Mouse (Mus musculus) neural tube, embryonic 15.5 days (tissue): Measurements from ENCODE around the gene Ank2. TPM values are rescaled to one million over a fixed set of nuclear protein-coding genes. Genes with fewer than 3 reads are reported as not detected.
"Not testable (repeated sequence)": the region's sequence is repeated elsewhere in the genome, so short reads cannot be mapped to it uniquely, and the experiment has no call there.

Experiments used
- ATAC-seq: fragments of 200-750 bp; cut with Nextera tagmentation; 2 replicates; pipeline ENCODE4 v1.8.0; 2017; ENCODE audit warnings: mild to moderate bottlenecking, moderate TSS enrichment, moderate library complexity; ENCODE audit not compliant: low FRiP score
- H3K27ac ChIP-seq: fragments of 300-500 bp; sonication (generic); replicated peaks from 2 replicates; pipeline ENCODE4 v1.5.1; 2015; ENCODE audit warnings: mild to moderate bottlenecking, inconsistent platforms
- H3K27me3 ChIP-seq: fragments of 300-500 bp; sonication (generic); replicated peaks from 2 replicates; pipeline ENCODE4 v1.6.1; 2015; ENCODE audit warnings: inconsistent platforms
- H3K36me3 ChIP-seq: fragments of 300-500 bp; sonication (generic); 2 replicates; pipeline ENCODE4 v1.6.1; 2015; ENCODE audit warnings: inconsistent platforms
- H3K4me1 ChIP-seq: fragments of 300-500 bp; sonication (generic); 2 replicates; pipeline ENCODE4 v1.6.1; 2015; ENCODE audit warnings: inconsistent platforms
- H3K4me2 ChIP-seq: fragments of 300-500 bp; sonication (generic); 2 replicates; pipeline ENCODE4 v1.6.1; 2015; ENCODE audit warnings: inconsistent platforms, mild to moderate bottlenecking, moderate library complexity
- H3K4me3 ChIP-seq: fragments of 300-500 bp; sonication (generic); replicated peaks from 2 replicates; pipeline ENCODE4 v1.5.1; 2015; ENCODE audit warnings: mild to moderate bottlenecking, inconsistent platforms
- H3K9ac ChIP-seq: fragments of 300-500 bp; sonication (generic); replicated peaks from 2 replicates; pipeline ENCODE4 v1.6.1; 2015; ENCODE audit warnings: mild to moderate bottlenecking, inconsistent platforms
- H3K9me3 ChIP-seq: fragments of 300-500 bp; sonication (generic); replicated peaks from 2 replicates; pipeline ENCODE4 v1.6.1; 2016; ENCODE audit warnings: inconsistent platforms
- WGBS: fragments of 180-500 bp; shearing (Covaris S2); methylation state at CpG from one replicate; pipeline ENCODE4 v1.1.7; 2015; ENCODE audit warnings: mixed read lengths; 5-methylcytosine and 5-hydroxymethylcytosine counted together
- polyA plus RNA-seq: library from polyadenylated mRNA; unstranded; fragments of >200 nt; fragmentation: Nextera tagmentation; extraction: Ambion mirVana; gene quantifications from 2 replicates; pipeline ENCODE4 v1.2.1, GENCODE M21; 2015

Gene Ank2
- polyA plus RNA-seq, 1 experiment from 2014 or later, result 166 TPM

- Histone ChIP-seq H3K4me2 (no peak overlapping the region), H3K4me1 (no peaks in the 10 kb centered on the region), H3K27ac (no peak overlapping the region), H3K27me3 (no peaks in the 10 kb centered on the region), H3K9ac (no peak overlapping the region), H3K4me3 (no peak overlapping the region), H3K9me3 (no peaks in the 10 kb centered on the region), H3K36me3 (no peaks in the 10 kb centered on the region)
- ATAC-seq, result no peak
- 82% methylated on average over 6 of the region's 6 CpGs for WGBS
These were observed 164.3 kb downstream of the Ank2 start for GRCm38 (mm10) chr3:127334876-127335275.

DNA sequence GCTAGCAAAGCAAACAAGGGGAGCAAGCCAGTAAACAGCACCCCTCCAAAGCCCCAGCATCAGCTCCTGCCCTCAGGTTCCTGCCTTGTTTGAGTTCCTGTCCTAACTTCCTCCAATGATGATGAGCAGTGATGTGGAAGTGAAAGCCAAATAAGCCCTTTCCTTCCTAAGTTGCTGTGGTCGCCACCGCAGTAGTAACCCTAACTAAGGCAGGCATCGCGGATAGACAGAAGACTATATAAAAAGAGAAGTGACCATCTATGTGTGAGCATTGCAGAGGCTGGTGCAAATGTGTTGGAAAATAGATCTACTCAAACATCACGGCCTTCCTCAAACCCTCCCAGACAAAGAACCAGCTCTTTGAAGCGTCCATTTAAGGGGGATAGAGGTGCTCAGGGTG lies 167.6 kb downstream of the Ank2 start:
- H3K36me3 ChIP-seq, result no peaks in the 10 kb centered on the region
- H3K4me1 ChIP-seq, result no peaks in the 10 kb centered on the region
- WGBS, result 95% methylated on average over 6 of the region's 6 CpGs

DNA sequence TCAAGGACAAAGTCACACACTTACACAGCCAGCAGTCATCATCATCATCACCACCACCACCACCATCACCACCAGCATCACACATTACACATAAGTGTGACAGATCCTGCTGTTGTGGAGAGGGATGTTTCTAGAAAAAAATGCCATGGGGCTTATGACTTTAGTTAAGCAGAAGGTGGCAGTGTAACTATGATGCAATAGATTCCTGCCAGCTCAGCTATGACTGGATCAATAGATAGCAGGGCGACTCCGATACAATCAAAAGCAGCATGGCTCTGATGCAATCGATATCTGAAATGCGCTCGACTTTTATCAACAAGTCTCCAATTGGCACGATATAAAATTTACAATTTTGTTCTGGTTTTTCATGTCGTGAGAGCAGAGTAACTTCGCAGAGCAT lies 172.8 kb downstream of the Ank2 start:
- ATAC-seq, result no peak
- Histone ChIP-seq H3K4me2 (no peak overlapping the region), H3K9me3 (no peaks in the 10 kb centered on the region), H3K27me3 (no peaks in the 10 kb centered on the region), H3K4me3 (no peak overlapping the region), H3K27ac (no peak overlapping the region), H3K36me3 (no peaks in the 10 kb centered on the region), H3K4me1 (no peaks in the 10 kb centered on the region), H3K9ac (no peak overlapping the region)
- WGBS, result 86% methylated on average over 8 of the region's 8 CpGs

More for the DNA sequence above, 167.6 kb downstream of the Ank2 start:
- Histone ChIP-seq H3K27ac (no peak overlapping the region), H3K4me3 (no peak overlapping the region), H3K4me2 (no peak overlapping the region), H3K9ac (no peak overlapping the region), H3K9me3 (no peaks in the 10 kb centered on the region), H3K27me3 (no peaks in the 10 kb centered on the region)
- ATAC-seq, result no peak

DNA sequence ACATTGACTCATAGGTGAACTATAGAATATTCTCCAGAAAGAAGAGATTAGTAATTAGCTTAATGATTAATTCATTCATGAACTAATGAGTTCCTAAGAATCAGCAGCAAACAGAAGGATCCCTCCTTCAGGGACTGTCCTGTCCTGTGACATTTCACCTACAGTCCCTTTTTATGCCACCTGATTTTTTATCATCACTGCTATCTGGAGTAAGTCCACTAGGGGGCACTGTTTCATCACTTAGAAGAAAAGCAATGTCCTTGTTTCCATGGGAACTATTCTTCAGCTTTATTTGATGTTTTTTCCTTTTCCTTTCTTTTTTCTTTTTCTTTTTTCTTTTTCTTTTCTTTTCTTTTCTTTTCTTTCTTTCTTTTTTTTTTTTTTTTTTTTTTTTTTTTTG lies 176.3 kb downstream of the Ank2 start:
- no peaks in the 10 kb centered on the region for H3K36me3 ChIP-seq
- no peaks in the 10 kb centered on the region for H3K9me3 ChIP-seq
- no peak overlapping the region for H3K27ac ChIP-seq
- ATAC-seq, result no peak
- H3K4me1 ChIP-seq, result no peaks in the 10 kb centered on the region
- no peaks in the 10 kb centered on the region for H3K27me3 ChIP-seq
- H3K9ac ChIP-seq, result no peak overlapping the region
- no peak overlapping the region for H3K4me3 ChIP-seq
- H3K4me2 ChIP-seq, result no peak overlapping the region

- no peak for ATAC-seq
- WGBS, result 86% methylated on average over 5 of the region's 5 CpGs
- H3K36me3 ChIP-seq, result no peaks in the 10 kb centered on the region
These were observed 177.5 kb downstream of the Ank2 start for GRCm38 (mm10) chr3:127321645-127322044.

GRCm38 (mm10) chr3:127321031-127321430 lies 178.1 kb downstream of the Ank2 start:
- H3K27me3 ChIP-seq, ATAC-seq, H3K27ac ChIP-seq, H3K9ac ChIP-seq, H3K4me2 ChIP-seq, H3K4me1 ChIP-seq, H3K36me3 ChIP-seq, H3K9me3 ChIP-seq, H3K4me3 ChIP-seq: not testable (repeated sequence)
- WGBS, result 87% methylated on average over 5 of the region's 5 CpGs

More at GRCm38 (mm10) chr3:127321645-127322044, 177.5 kb downstream of the Ank2 start:
- Histone ChIP-seq H3K27me3 (no peaks in the 10 kb centered on the region), H3K4me1 (no peaks in the 10 kb centered on the region), H3K27ac (no peak overlapping the region), H3K4me3 (no peak overlapping the region), H3K4me2 (no peak overlapping the region), H3K9me3 (no peaks in the 10 kb centered on the region), H3K9ac (no peak overlapping the region)

DNA sequence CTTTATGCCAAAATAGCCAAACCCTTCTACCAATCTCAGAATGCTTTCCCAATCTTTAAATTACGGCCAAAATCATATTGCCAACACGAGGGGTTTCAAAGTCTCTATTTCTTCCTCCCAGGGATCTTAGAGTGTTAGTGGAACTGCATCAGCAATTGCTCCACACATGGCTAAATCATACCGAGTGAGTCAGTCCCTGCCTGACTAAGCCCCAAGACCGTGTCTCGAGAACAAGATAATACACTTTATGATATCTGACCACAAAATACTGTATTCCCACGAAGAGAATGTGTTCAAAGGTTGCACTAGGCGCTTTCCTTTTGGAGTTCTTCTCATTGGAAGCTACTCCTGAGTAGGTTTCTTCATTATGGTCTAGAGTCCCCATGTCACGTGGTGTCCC lies 178.8 kb downstream of the Ank2 start:
- H3K9ac ChIP-seq, result no peak overlapping the region
- H3K9me3 ChIP-seq, result no peaks in the 10 kb centered on the region
- H3K4me1 ChIP-seq, result peaks cover 5% of the 10 kb centered on the region; the same call in 1 of the 2 replicates
- ATAC-seq, result no peak
- H3K4me3 ChIP-seq, result no peak overlapping the region
- no peaks in the 10 kb centered on the region for H3K27me3 ChIP-seq
- 91% methylated on average over 8 of the region's 8 CpGs for WGBS
- no peak overlapping the region for H3K27ac ChIP-seq
- H3K36me3 ChIP-seq, result no peaks in the 10 kb centered on the region
- no peak overlapping the region for H3K4me2 ChIP-seq

DNA sequence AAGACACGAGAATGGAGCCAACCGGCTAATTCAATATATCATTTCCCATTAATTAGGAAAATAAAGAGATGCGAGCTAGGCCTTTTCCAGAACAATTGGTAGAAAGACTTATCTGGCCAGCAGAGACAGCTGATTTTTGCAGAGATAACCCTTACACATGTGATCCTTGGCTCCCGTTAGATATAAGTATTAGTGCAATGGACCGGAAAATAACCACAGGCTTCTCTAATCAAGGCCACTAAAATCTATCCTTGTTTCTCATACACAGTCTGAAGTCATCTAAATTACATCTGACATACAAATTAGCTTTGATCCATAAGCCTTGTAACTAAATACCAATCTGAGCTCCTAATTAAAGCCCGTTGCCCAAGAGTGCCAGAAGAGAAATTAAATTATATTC lies 181.5 kb downstream of the Ank2 start:
- ATAC-seq, result no peak
- no peaks in the 10 kb centered on the region for H3K27me3 ChIP-seq
- WGBS, result 49% methylated on average over 6 of the region's 6 CpGs
- no peak overlapping the region for H3K9ac ChIP-seq
- no peak overlapping the region for H3K27ac ChIP-seq
- H3K4me2 ChIP-seq, result no peak overlapping the region
- H3K4me3 ChIP-seq, result no peak overlapping the region
- no peaks in the 10 kb centered on the region for H3K36me3 ChIP-seq
- no peaks in the 10 kb centered on the region for H3K9me3 ChIP-seq
- peaks cover 5% of the 10 kb centered on the region; the same call in 1 of the 2 replicates for H3K4me1 ChIP-seq

DNA sequence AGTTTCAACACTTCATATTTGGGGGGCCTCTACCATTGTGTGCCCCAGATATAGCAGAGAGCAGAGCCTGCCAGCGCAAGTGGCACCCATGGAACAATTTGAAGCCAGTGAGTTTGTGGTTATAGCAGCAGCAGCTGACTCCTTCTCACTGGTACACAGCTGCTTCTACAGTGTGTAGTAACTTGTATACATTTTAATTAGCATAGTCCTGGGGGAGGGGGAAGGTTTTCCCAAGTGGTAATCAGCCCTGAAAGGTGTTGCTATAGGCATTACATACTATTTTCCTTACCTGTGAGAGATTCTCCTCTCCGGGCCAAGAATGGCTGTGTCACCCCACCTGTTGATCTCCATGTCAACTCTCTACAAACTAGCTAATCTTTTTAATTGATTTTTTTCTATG lies 182.4 kb downstream of the Ank2 start:
- Histone ChIP-seq H3K4me2 (no peak overlapping the region), H3K27ac (no peak overlapping the region), H3K27me3 (no peaks in the 10 kb centered on the region), H3K4me1 (peaks cover 5% of the 10 kb centered on the region; the same call in 1 of the 2 replicates), H3K4me3 (no peak overlapping the region), H3K9ac (no peak overlapping the region), H3K36me3 (no peaks in the 10 kb centered on the region), H3K9me3 (no peaks in the 10 kb centered on the region)
- ATAC-seq, result no peak
- 100% methylated on average over 2 of the region's 2 CpGs for WGBS

DNA sequence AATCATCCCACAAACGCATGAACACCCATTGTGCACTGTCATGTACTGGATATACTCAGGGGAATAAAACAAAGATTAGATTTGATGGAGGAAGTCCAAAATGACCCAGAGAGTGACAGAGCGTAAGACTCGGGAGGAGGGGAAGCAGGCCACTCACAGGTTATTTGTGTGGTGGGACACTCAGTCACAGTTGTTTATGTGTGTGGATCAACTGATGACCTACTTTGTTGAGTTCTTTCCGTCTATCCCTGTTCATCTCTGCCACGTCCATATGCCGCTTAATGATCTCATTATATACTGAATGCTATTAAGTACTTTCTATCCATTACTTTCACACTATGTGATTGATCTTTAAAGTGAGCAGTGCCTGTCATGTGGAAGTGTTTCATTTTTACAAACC lies 187.6 kb downstream of the Ank2 start:
- ATAC-seq, result no peak
- H3K4me1 ChIP-seq, result peaks cover 5% of the 10 kb centered on the region; the same call in 1 of the 2 replicates
- H3K9me3 ChIP-seq, result no peaks in the 10 kb centered on the region
- H3K9ac ChIP-seq, result no peak overlapping the region
- no peak overlapping the region for H3K4me2 ChIP-seq
- H3K27ac ChIP-seq, result no peak overlapping the region
- H3K36me3 ChIP-seq, result no peaks in the 10 kb centered on the region
- WGBS, result 53% methylated on average over 6 of the region's 6 CpGs
- H3K27me3 ChIP-seq, result no peaks in the 10 kb centered on the region
- H3K4me3 ChIP-seq, result no peak overlapping the region

DNA sequence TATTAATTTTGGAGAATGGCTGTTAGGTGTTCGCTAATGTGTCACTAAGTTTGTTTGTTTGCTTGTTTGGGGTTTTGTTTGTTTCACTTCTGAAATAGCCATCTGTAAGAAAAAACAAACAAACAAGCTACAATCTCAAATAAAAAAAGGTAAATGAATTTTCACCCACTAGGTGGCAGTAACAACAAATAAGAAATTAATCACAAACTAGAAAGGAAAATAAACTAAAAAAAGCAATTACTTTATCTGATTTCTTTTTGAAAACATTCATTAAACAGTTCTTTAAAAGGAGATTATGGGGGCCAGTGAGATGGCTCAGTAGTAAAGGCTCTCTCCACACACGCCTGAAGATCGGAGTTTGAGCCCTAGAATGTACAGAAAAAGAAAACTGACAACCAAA lies 189.1 kb downstream of the Ank2 start:
- Histone ChIP-seq H3K4me1 (no peaks in the 10 kb centered on the region), H3K27ac (no peak overlapping the region), H3K36me3 (no peaks in the 10 kb centered on the region), H3K4me2 (no peak overlapping the region), H3K4me3 (no peak overlapping the region), H3K9ac (no peak overlapping the region), H3K9me3 (no peaks in the 10 kb centered on the region), H3K27me3 (no peaks in the 10 kb centered on the region)
- ATAC-seq, result no peak
- 90% methylated on average over 3 of the region's 3 CpGs for WGBS

DNA sequence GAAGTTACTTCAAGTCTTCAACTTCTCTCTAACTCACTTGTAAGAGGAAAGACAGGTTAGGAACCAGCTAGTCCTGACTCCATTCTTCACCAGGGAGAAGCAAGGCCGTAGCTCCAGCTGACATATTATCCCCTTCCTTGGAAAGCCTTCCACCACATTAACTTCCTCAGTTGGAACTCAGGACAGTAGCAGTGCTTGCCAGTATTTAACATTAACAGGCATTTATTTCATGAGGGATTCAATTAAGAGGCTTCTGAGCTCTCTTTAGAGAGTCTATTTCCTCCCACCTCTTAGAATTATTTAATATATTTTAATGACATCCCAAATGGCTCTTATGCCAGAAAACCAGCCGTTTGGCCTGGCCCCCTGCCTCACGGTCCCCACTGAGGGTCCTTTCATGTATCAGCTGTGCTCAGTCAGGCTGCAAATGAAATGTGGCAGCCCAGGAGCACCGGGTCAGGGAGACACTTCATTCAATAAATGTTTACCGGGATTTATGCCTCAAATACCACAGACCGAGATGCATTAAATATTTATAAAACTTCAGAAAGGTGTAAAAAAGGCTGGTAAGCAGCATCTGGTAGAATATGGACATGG lies 195.1 kb downstream of the Ank2 start:
- H3K9ac ChIP-seq, result no peak overlapping the region
- H3K4me2 ChIP-seq, result no peak overlapping the region
- H3K27me3 ChIP-seq, result no peaks in the 10 kb centered on the region
- WGBS, result 11% methylated on average over 6 of the region's 6 CpGs
- ATAC-seq, result 0 out of 2 replicates have a peak, but pooled peaks have one; percentile 29
- H3K4me1 ChIP-seq, result peaks cover 12% of the 10 kb centered on the region
- H3K9me3 ChIP-seq, result no peaks in the 10 kb centered on the region
- H3K27ac ChIP-seq, result peak overlapping the region; percentile 37; the same call in 1 of the 2 replicates
- no peaks in the 10 kb centered on the region for H3K36me3 ChIP-seq
- no peak overlapping the region for H3K4me3 ChIP-seq
